Mouse (Mus musculus): Measurements from ENCODE around the gene Gm20388.
"Not testable (repeated sequence)": the region's sequence is repeated elsewhere in the genome, so short reads cannot be mapped to it uniquely, and the experiment has no call there.

The Gm20388 gene

GRCm38 (mm10) chr8:123235520-123236497 is 3325.2 kb downstream of the Gm20388 start, which contains the start of gene Spata2l:
TSS of gene Spata2l (minus strand) at chr8:123236233.
- DNase-seq, result peak; percentile 87

GRCm38 (mm10) chr8:123239398-123239797 is 3328.8 kb downstream of the Gm20388 start:
- DNase-seq, result no peak

GRCm38 (mm10) chr8:123242107-123242923 is 3331.7 kb downstream of the Gm20388 start:
- DNase-seq, result no peak

- no peak for DNase-seq
Measured at GRCm38 (mm10) chr8:123243053-123243452, 3332.4 kb downstream of the Gm20388 start.

GRCm38 (mm10) chr8:123244382-123244781 is 3333.7 kb downstream of the Gm20388 start:
- DNase-seq, result no peak

GRCm38 (mm10) chr8:123245543-123245942 is 3334.9 kb downstream of the Gm20388 start:
- DNase-seq, result no peak

- no peak for DNase-seq
Measured at GRCm38 (mm10) chr8:123247748-123248147, 3337.1 kb downstream of the Gm20388 start.

GRCm38 (mm10) chr8:123248596-123248995 is 3338.0 kb downstream of the Gm20388 start:
- no peak for DNase-seq

- DNase-seq, result no peak
Measured at GRCm38 (mm10) chr8:123250940-123251339, 3340.3 kb downstream of the Gm20388 start.

- no peak for DNase-seq
Measured at GRCm38 (mm10) chr8:123252925-123253324, 3342.3 kb downstream of the Gm20388 start.

GRCm38 (mm10) chr8:123253451-123254098 is 3342.9 kb downstream of the Gm20388 start:
- no peak for DNase-seq

GRCm38 (mm10) chr8:123254099-123254885 is 3343.7 kb downstream of the Gm20388 start, which contains the start of the genes Zfp276 and Vps9d1:
TSS of gene Zfp276 (plus strand) at chr8:123254195.
TSS of gene Vps9d1 (minus strand) at chr8:123254348.
- DNase-seq, result peak; percentile 89

GRCm38 (mm10) chr8:123255170-123255569 is 3344.5 kb downstream of the Gm20388 start:
- DNase-seq, result no peak

- no peak for DNase-seq
Measured at GRCm38 (mm10) chr8:123257114-123257513, 3346.5 kb downstream of the Gm20388 start.

GRCm38 (mm10) chr8:123257593-123257992 is 3347.0 kb downstream of the Gm20388 start:
- DNase-seq, result not testable (repeated sequence)

GRCm38 (mm10) chr8:123267926-123268656 is 3357.4 kb downstream of the Gm20388 start:
- DNase-seq, result no peak

- no peak for DNase-seq
Measured at GRCm38 (mm10) chr8:123271147-123271546, 3360.5 kb downstream of the Gm20388 start.

- DNase-seq, result no peak
Measured at GRCm38 (mm10) chr8:123271901-123272300, 3361.3 kb downstream of the Gm20388 start.

- no peak for DNase-seq
Measured at GRCm38 (mm10) chr8:123274447-123274846, 3363.8 kb downstream of the Gm20388 start.

- DNase-seq, result no peak
Measured at GRCm38 (mm10) chr8:123275096-123275495, 3364.5 kb downstream of the Gm20388 start.

- no peak for DNase-seq
Measured at GRCm38 (mm10) chr8:123278445-123278844, 3367.8 kb downstream of the Gm20388 start.
